Mouse (Mus musculus) G1E (cell line): Measurements from ENCODE around the gene Psmb1.

Experiments used
- CTCF ChIP-seq: IDR thresholded peaks from 2 replicates; pipeline ENCODE4 v1.5.1; 2012; ENCODE audit warnings: low read depth, low read length, inconsistent platforms, mixed read lengths
- GATA1 ChIP-seq: IDR thresholded peaks from 2 replicates; pipeline ENCODE4 v1.6.1; 2012; ENCODE audit warnings: borderline replicate concordance, low read length, inconsistent platforms, mixed read lengths
- GATA2 ChIP-seq: IDR thresholded peaks from 2 replicates; pipeline ENCODE4 v1.6.1; 2012; ENCODE audit warnings: low read depth, low read length, inconsistent platforms, borderline replicate concordance
- POLR2AphosphoS5 ChIP-seq: IDR thresholded peaks from 2 replicates; pipeline ENCODE4 v1.6.1; 2012; ENCODE audit warnings: low read depth, low read length, inconsistent platforms; ENCODE audit not compliant: insufficient replicate concordance

DNA sequence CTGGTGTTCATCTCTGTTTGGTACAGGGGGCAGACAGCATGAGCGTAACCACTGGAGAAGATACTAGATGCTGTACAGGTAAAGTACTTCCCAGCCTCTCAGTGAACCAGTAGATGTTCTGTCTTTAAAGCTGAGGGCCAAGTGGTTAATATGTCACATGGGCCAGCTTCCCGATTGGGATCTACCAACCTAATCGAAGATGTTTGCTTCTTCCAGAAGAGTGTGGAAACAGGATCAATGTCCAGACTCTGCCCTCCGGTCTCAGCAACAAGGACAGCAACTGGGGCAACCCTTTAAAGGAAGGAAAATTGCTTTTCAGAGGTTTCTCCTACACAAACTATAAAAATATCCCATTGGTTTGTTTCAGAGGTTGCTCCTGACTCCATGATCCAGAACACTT lies 68.0 kb downstream of the Psmb1 start:
- no peak for TF ChIP-seq CTCF
- no peak for TF ChIP-seq GATA1
- TF ChIP-seq POLR2AphosphoS5: no peak
- TF ChIP-seq GATA2: no peak
